Mouse (Mus musculus) hindbrain, embryonic 15.5 days (tissue): ENCODE results near the gene Gmppa. TPM values are rescaled to one million over a fixed set of nuclear protein-coding genes. Genes with fewer than 3 reads are reported as not detected.
A peak's percentile ranks its signal among the peaks of the same experiment; 100 is the strongest.

ENCODE experiments used
- ATAC-seq: fragments of 200-750 bp; cut with Nextera tagmentation; 2 replicates; pipeline ENCODE4 v1.8.0; 2017; ENCODE audit warnings: low read depth, moderate number of reproducible peaks, moderate TSS enrichment; ENCODE audit not compliant: low FRiP score
- H3K27ac ChIP-seq: fragments of 300-500 bp; sonication (generic); replicated peaks from 2 replicates; pipeline ENCODE4 v1.5.1; 2015; ENCODE audit warnings: mild to moderate bottlenecking, inconsistent platforms
- H3K27me3 ChIP-seq: fragments of 300-500 bp; sonication (generic); 2 replicates; pipeline ENCODE4 v1.6.1; 2015; ENCODE audit warnings: control low read depth, inconsistent platforms
- H3K36me3 ChIP-seq: fragments of 300-500 bp; sonication (generic); 2 replicates; pipeline ENCODE4 v1.6.1; 2015; ENCODE audit warnings: control low read depth, inconsistent platforms
- H3K4me1 ChIP-seq: fragments of 300-500 bp; sonication (generic); replicated peaks from 2 replicates; pipeline ENCODE4 v1.6.1; 2015; ENCODE audit warnings: control low read depth, inconsistent platforms
- H3K4me2 ChIP-seq: fragments of 300-500 bp; sonication (generic); 2 replicates; pipeline ENCODE4 v1.6.1; 2015; ENCODE audit warnings: moderate library complexity, mild to moderate bottlenecking, inconsistent platforms
- H3K4me3 ChIP-seq: fragments of 300-500 bp; sonication (generic); 2 replicates; pipeline ENCODE4 v1.5.1; 2015; ENCODE audit warnings: mild to moderate bottlenecking, inconsistent platforms
- H3K9ac ChIP-seq: fragments of 300-500 bp; sonication (generic); 2 replicates; pipeline ENCODE4 v1.6.1; 2015; ENCODE audit warnings: inconsistent platforms
- H3K9me3 ChIP-seq: fragments of 300-500 bp; sonication (generic); 2 replicates; pipeline ENCODE4 v1.6.1; 2016; ENCODE audit warnings: control low read depth, inconsistent platforms
- WGBS: fragments of 180-500 bp; shearing (Covaris S2); methylation state at CpG from one replicate; pipeline ENCODE4 v1.1.7; 2015; 5-methylcytosine and 5-hydroxymethylcytosine counted together
- polyA plus RNA-seq: library from polyadenylated mRNA; unstranded; fragments of >200 nt; fragmentation: Nextera tagmentation; extraction: Ambion mirVana; gene quantifications from 2 replicates; pipeline ENCODE4 v1.2.1, GENCODE M21; 2015

Gmppa gene
- polyA plus RNA-seq, 1 experiment from 2014 or later: 79.0 TPM

DNA sequence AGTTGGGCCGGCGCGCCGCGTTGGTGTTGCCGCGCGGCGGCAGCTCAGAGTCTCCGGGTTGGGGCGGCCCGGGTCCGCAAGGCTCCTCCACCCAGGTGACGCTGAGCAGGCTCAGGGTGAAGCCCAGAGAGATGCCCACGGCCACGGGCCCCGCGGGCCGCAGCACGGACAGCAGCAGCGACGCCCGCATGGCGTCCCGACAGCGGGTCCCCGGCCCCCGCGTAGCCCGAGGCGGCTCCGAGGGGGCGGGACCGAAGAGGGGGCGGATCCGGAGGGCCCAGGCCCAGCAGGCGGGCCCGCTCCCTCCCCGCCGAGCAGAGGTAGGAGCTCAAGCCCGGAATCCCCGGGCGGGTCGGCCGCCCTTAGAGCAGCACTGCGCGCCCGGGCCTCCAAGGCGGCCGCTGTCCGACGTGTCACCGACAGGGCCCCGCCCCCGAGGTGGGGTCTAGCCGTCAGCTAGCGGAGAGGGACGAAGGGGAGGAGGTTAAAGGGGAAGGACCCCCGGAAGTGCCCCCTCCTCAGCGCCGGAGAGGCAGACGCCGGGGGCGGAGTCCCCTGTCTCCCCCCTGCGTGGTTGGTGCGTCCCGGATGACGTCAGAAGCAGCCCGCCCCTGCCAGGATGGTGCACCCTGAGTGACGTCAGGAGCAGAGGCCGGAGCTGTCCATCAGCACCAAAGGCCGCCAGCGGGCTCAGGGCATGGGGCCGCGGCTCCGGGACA, 43.3 kb downstream of the Gmppa start, which contains the start of the genes Chpf and Tmem198:
Chpf (minus strand) TSS at position 392 of the 719 bp plus-strand sequence.
Tmem198 (plus strand) TSS at position 617 of the 719 bp plus-strand sequence.
- Histone ChIP-seq H3K9ac (peak within 1 kb of the TSS; percentile 91), H3K4me2 (peak within 1 kb of the TSS; percentile 84), H3K36me3 (peaks cover 21% of the 10 kb centered on the region), H3K27me3 (0 out of 2 replicates have a peak, but pooled peaks cover 8% of the 10 kb centered on the region), H3K4me1 (peaks cover 55% of the 10 kb centered on the region), H3K4me3 (peak within 1 kb of the TSS; percentile 95), H3K9me3 (no peaks in the 10 kb centered on the region), H3K27ac (peak within 1 kb of the TSS; percentile 92)
- ATAC-seq: peak; percentile 90
- WGBS: under 1% methylated on average over 67 of the region's 76 CpGs

DNA sequence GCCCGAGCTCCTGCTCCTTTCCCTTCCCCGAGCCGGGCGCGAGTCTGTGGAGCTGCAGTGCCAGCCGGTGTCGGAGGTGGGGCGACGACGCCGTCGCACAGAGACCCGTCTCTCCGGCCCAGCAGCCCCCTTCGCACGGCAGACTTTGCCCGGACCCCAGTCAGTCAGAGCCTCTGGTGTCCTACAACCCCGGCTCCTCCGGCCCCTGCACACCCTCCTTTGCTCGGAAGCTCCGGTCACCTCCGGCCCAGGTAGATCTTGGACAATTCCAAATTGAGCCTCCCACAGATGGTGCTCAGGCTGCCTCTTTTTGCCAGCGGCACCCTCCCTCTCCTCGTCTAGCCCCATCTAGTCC, 43.9 kb downstream of the Gmppa start:
- no peak; the same call in 1 of the 2 replicates for ATAC-seq
- H3K27ac ChIP-seq: peak overlapping the region; percentile 92
- H3K4me1 ChIP-seq: peaks cover 55% of the 10 kb centered on the region
- WGBS: under 1% methylated on average over 22 of the region's 24 CpGs
- H3K9ac ChIP-seq: peak overlapping the region; percentile 91
- H3K4me2 ChIP-seq: peak overlapping the region; percentile 84
- peak overlapping the region; percentile 95 for H3K4me3 ChIP-seq
- H3K9me3 ChIP-seq: no peaks in the 10 kb centered on the region
- H3K36me3 ChIP-seq: peaks cover 22% of the 10 kb centered on the region
- peaks cover 13% of the 10 kb centered on the region for H3K27me3 ChIP-seq

DNA sequence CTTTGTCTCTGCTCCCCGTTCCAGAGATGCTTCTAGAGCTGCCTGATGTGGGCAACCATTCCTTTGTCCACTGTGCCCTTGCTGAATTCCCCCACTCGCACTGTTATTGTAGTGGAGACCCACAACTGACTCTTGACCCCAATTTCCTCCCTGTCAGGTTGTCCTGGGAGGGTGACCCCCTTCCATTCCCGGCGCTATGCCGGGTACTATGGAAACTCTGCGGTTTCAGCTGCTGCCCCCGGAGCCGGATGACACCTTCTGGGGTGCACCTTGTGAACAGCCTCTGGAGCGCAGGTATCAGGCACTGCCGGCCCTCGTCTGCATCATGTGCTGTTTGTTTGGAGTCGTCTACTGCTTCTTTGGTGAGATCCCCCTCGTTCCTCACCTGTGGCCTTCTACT, 44.3 kb downstream of the Gmppa start:
- 11% methylated on average over 13 of the region's 13 CpGs for WGBS
- peak overlapping the region; percentile 91 for H3K9ac ChIP-seq
- peak overlapping the region; percentile 92 for H3K27ac ChIP-seq
- peak overlapping the region; percentile 95 for H3K4me3 ChIP-seq
- peaks cover 23% of the 10 kb centered on the region for H3K36me3 ChIP-seq
- H3K4me1 ChIP-seq: peaks cover 55% of the 10 kb centered on the region
- no peaks in the 10 kb centered on the region for H3K9me3 ChIP-seq
- peak overlapping the region; percentile 84 for H3K4me2 ChIP-seq
- peaks cover 17% of the 10 kb centered on the region for H3K27me3 ChIP-seq
- no peak for ATAC-seq

DNA sequence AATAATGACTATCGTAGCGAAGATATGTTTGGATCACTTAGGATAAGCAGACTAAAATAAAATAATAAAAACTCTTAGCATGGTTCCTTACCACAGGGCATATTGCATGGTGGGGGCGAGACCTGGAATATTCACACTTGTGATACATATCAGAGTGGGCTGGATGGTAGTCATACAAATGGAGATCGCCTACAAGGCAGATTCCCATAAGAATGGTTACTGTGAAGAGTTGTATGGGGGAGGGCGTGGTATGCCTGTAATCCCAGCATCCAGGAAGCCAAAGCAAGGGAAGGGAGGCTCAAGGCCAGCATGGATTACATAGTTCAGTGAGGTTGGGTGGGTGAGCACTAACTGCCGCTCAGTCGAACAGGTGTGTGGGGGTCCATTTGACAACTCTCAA, 45.0 kb downstream of the Gmppa start:
- ATAC-seq: no peak

DNA sequence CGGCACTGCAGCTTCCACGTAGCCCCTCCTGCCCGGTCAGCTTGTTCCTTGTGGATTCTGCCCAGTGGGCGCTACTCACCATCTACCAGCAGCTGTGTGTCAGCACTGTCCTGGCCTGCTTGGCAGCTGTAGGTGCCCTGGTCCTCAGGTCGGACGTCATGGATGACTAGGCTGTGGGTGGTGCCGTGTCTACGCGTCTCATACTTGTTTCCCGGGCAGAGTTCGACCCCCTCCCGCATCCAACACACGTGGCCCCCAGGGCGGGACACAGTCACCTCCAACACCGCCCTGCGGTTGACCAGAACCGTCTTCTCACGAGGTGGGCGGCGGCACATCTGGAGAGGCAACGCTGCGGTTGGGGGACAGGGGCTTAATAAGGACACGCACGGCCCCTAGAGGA, 50.8 kb downstream of the Gmppa start:
- H3K9me3 ChIP-seq: no peaks in the 10 kb centered on the region
- peak overlapping the region; percentile 55 for H3K4me3 ChIP-seq
- H3K36me3 ChIP-seq: peaks cover 22% of the 10 kb centered on the region
- WGBS: 10% methylated on average over 24 of the region's 24 CpGs
- H3K4me1 ChIP-seq: peaks cover 38% of the 10 kb centered on the region
- no peak overlapping the region for H3K27ac ChIP-seq
- peak overlapping the region; percentile 94 for H3K4me2 ChIP-seq
- no peak for ATAC-seq
- H3K9ac ChIP-seq: peak overlapping the region; percentile 40; the same call in 1 of the 2 replicates
- peaks cover 59% of the 10 kb centered on the region for H3K27me3 ChIP-seq

More for the DNA sequence above, 45.0 kb downstream of the Gmppa start:
- Histone ChIP-seq H3K4me1 (peaks cover 55% of the 10 kb centered on the region), H3K4me2 (peak overlapping the region; percentile 84), H3K9ac (peak overlapping the region; percentile 91; the same call in 1 of the 2 replicates), H3K9me3 (no peaks in the 10 kb centered on the region), H3K4me3 (peak overlapping the region; percentile 95), H3K36me3 (peaks cover 23% of the 10 kb centered on the region), H3K27me3 (peaks cover 24% of the 10 kb centered on the region), H3K27ac (no peak overlapping the region)
- 86% methylated on average over 7 of the region's 7 CpGs for WGBS

DNA sequence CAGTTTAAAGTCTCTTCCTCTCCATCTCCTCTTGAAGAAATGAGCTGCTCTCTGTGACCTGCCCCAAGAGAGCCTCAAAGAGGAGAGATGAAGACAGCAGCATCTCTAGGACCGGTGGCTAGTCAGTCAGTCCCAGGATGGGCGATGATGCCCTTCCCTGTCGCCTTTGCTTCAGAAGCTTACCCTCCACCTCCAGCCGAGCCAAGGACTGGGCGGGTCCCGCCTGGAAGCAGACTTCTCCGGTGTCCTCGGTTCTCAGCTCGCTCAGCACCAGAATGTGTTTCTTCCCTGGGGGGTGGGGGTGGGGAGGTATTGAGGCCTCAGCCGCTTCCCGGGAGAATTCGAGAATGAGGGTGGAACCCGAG, 51.3 kb downstream of the Gmppa start:
- peaks cover 22% of the 10 kb centered on the region for H3K36me3 ChIP-seq
- H3K9me3 ChIP-seq: no peaks in the 10 kb centered on the region
- no peak overlapping the region for H3K27ac ChIP-seq
- WGBS: 1% methylated on average over 13 of the region's 13 CpGs
- H3K4me1 ChIP-seq: peaks cover 33% of the 10 kb centered on the region
- peak overlapping the region; percentile 94 for H3K4me2 ChIP-seq
- peaks cover 57% of the 10 kb centered on the region for H3K27me3 ChIP-seq
- peak overlapping the region; percentile 55 for H3K4me3 ChIP-seq
- peak overlapping the region; percentile 40 for H3K9ac ChIP-seq
- peak; percentile 24; the same call in 1 of the 2 replicates for ATAC-seq

DNA sequence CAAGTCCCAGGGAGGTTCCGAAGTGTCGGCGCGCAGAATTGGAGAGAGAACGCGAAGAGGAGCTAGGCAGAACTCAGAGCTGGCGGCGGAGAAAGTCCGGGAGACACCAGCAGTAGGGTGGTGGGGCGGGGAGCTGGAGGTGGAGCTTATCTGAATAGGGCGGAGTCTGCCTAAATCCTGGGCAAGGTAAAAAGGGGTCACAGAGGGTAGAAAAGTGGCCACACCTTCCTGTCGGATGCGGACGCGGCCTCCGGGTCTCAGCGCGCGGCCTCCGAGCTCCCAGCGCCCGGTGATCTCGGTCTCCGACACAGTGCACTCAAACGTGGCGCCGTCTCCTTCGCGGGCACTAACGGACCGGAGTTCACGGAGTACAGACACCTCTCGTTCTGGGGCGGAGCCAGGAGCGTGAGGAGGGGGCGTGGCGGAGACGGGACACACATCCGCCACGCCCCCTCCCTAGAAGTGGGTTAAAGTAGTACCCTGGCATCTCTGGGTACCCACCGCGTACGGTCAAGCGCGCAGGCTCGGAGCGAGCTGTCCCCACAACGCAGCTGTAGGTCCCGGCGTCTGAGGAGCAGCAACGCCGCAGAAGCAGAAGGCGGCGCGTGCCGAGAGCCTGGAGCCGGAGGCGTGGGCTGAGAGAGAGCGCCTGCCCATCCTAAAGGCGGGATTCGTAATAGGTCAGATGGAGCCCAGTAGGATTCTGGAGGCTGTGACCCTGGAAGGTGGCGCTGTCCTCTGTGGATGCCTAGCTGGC, 51.9 kb downstream of the Gmppa start:
- under 1% methylated on average over 62 of the region's 62 CpGs for WGBS
- ATAC-seq: peak; percentile 73
- Histone ChIP-seq H3K9ac (peak overlapping the region; percentile 40), H3K4me1 (peaks cover 27% of the 10 kb centered on the region), H3K36me3 (peaks cover 22% of the 10 kb centered on the region), H3K4me3 (peak overlapping the region; percentile 55), H3K4me2 (peak overlapping the region; percentile 94), H3K9me3 (no peaks in the 10 kb centered on the region), H3K27me3 (peaks cover 57% of the 10 kb centered on the region), H3K27ac (peak overlapping the region; percentile 20; the same call in 1 of the 2 replicates)

DNA sequence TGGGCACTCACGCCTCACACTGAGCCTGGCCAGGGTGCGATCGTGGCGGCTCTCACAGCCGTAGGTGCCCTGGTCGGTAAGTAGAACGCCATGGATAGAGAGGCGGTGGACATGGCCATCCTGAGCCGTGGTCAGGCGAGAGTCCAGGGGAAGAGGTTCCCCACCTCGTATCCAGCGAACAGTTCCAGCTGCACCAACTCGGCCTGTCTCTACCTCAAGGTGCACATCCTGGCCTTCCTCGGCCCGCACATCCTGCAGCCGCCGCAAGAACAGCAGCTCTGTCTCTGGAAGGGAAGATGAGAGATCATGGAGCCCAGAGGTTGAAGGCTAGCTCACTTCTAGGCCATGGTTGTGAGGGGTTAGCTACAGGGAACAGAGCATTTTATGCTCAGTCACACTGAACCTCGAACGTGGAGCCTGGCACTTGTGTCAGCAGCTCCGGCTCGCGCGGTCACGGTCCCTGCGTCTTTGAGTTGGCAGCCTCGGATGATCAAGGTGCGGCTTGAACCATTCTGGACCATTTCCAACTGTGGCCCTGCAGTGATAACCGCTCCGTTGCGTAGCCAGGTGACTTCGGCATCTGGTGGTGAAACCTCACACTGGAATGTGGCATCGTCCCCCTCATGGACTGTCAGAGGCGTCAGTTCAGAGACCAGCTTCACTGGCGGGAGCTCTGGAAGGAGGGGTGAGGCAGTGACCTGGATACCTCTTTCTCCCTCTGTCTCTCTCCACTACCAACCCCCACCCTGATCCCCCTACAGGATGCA, 55.2 kb downstream of the Gmppa start:
- H3K36me3 ChIP-seq: peaks cover under 1% of the 10 kb centered on the region; the same call in 1 of the 2 replicates
- no peak for ATAC-seq
- peaks cover 38% of the 10 kb centered on the region for H3K27me3 ChIP-seq
- peaks cover 29% of the 10 kb centered on the region for H3K4me1 ChIP-seq
- WGBS: 86% methylated on average over 34 of the region's 34 CpGs
- no peak overlapping the region for H3K4me2 ChIP-seq
- no peak overlapping the region for H3K4me3 ChIP-seq
- H3K9ac ChIP-seq: no peak overlapping the region
- no peaks in the 10 kb centered on the region for H3K9me3 ChIP-seq
- H3K27ac ChIP-seq: no peak overlapping the region

DNA sequence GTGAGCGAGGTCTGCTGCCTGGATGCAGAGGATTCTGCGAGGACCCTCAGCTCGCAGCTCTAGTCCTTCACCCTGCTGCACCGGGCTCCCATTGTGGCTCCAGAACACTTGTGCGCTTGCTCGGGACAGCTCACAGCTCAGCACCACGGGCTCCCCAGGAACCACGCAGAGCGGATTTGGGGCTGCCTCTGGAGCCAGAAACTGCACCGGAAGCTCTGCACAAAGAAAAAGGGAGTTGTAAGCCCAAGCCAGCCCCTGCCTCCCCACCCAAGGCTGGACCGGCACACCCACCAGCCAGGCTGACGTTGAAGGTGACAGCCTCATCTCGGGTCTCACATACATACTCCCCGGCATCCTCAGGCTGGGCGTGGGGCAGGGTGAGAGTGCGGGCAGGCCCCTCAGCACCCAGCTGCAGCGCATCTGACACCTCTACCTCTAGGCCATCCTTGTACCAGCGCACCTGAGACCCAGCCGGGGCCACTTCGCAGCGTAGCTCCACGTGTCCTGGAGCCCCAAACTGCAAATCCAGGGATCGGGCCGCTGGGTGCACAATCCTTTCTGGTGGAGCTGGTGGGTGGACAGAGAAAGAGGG, 56.9 kb downstream of the Gmppa start:
- Histone ChIP-seq H3K27me3 (peaks cover 26% of the 10 kb centered on the region), H3K4me3 (no peak overlapping the region), H3K4me2 (no peak overlapping the region), H3K9ac (no peak overlapping the region), H3K27ac (no peak overlapping the region), H3K36me3 (no peaks in the 10 kb centered on the region), H3K4me1 (peaks cover 17% of the 10 kb centered on the region), H3K9me3 (no peaks in the 10 kb centered on the region)
- no peak for ATAC-seq
- 36% methylated on average over 24 of the region's 24 CpGs for WGBS
